Comparison of ENCODE assay signal across 8 mouse cellular contexts in genomic region chr5:125106191-125106590, GRCm38 (mm10).
A peak's percentile ranks its signal among the peaks of the same experiment; 100 is the strongest.
DNase-seq lines count a peak whose midpoint lies in the region; ATAC-seq lines count a peak whose summit lies in the region.

No protein-coding gene starts in this region.

- no peak overlapping the region for H3K4me3 ChIP-seq in midbrain, embryonic 11.5 days (ENCODE audit: low read depth, low read length)
- H3K4me3 ChIP-seq in forebrain, embryonic 12.5 days (replicated peaks) = no peak overlapping the region

- H3K27me3 ChIP-seq in splenic B cell, adult 2 months (ENCODE audit: control insufficient read depth, insufficient read depth, low read length, poor library complexity, severe bottlenecking) = no peaks in the 10 kb centered on the region
- no peaks in the 10 kb centered on the region for H3K27me3 ChIP-seq in midbrain, embryonic 11.5 days (ENCODE audit: control insufficient read depth, insufficient read depth, low read length)
- H3K27me3 ChIP-seq in forebrain, embryonic 12.5 days = no peaks in the 10 kb centered on the region; the same call in 1 of the 2 replicates

- H3K36me3 ChIP-seq in splenic B cell, adult 2 months (ENCODE audit: control insufficient read depth, insufficient read depth, low read length, poor library complexity, severe bottlenecking) = peaks cover 2% of the 10 kb centered on the region; the same call in 1 of the 2 replicates
- H3K36me3 ChIP-seq in midbrain, embryonic 11.5 days (ENCODE audit: control insufficient read depth, insufficient read depth, low read length) = peaks cover 14% of the 10 kb centered on the region
- H3K36me3 ChIP-seq in forebrain, embryonic 12.5 days (replicated peaks) = peaks cover 75% of the 10 kb centered on the region

- ATAC-seq in midbrain, embryonic 11.5 days (ENCODE audit: low FRiP score) = no peak
- ATAC-seq in forebrain, embryonic 12.5 days (ENCODE audit: low FRiP score) = no peak

- intact Hi-C loops in gastrocnemius, postnatal 36 days (cut with DNase I) = loop anchor here (2.0 to 10.0 kb wide), 6 partner anchors 71 to 259 kb away; partner anchors contain the start of gene Ncor2

- H3K4me2 ChIP-seq in midbrain, embryonic 11.5 days = no peak overlapping the region
- H3K4me2 ChIP-seq in forebrain, embryonic 12.5 days = no peak overlapping the region

- H3K4me1 ChIP-seq in midbrain, embryonic 11.5 days (ENCODE audit: control insufficient read depth, insufficient read depth, low read length) = peaks cover 19% of the 10 kb centered on the region
- H3K4me1 ChIP-seq in forebrain, embryonic 12.5 days = peaks cover 43% of the 10 kb centered on the region

- no peak overlapping the region for H3K9ac ChIP-seq in midbrain, embryonic 11.5 days (ENCODE audit: low read length)
- no peak overlapping the region for H3K9ac ChIP-seq in forebrain, embryonic 12.5 days

- DNase-seq in ovary, postnatal 36 days (ENCODE audit: low spot score) = peak; percentile 35
- DNase-seq in ovary, postnatal 10 days (ENCODE audit: low spot score) = no peak
- peak; percentile 81 for DNase-seq in adrenal gland, adult 8-10 months
- peak; percentile 35 to 53 for DNase-seq in gastrocnemius, postnatal 36 days
- DNase-seq in lung, adult 18-20 months = peak; percentile 76 to 79
- peak; percentile 64 for DNase-seq in splenic B cell, adult 2 months (ENCODE audit: low read depth, low spot score)
- no peak for DNase-seq in midbrain, embryonic 11.5 days (ENCODE audit: low spot score, missing footprints)

- H3K27ac ChIP-seq in midbrain, embryonic 11.5 days (ENCODE audit: low read depth, low read length) = no peak overlapping the region
- no peak overlapping the region for H3K27ac ChIP-seq in forebrain, embryonic 12.5 days

- 92% methylated on average over 16 of the region's 16 CpGs for WGBS in midbrain, embryonic 11.5 days
- 94% methylated on average over 16 of the region's 16 CpGs for WGBS in forebrain, embryonic 12.5 days

- H3K9me3 ChIP-seq in midbrain, embryonic 11.5 days (ENCODE audit: control insufficient read depth, low read length) = no peaks in the 10 kb centered on the region; the same call in 1 of the 2 replicates
- H3K9me3 ChIP-seq in forebrain, embryonic 12.5 days = no peaks in the 10 kb centered on the region

Comparison
In these comparisons a context has a peak if more than half of its experiments do, and no peak if none do; other contexts are left out.
1. DNase-seq: peak in ovary, postnatal 36 days (single experiment), adrenal gland, adult 8-10 months (single experiment), gastrocnemius, postnatal 36 days (2 of 2), lung, adult 18-20 months (2 of 2) and splenic B cell, adult 2 months (single experiment); none in ovary, postnatal 10 days (single experiment) and midbrain, embryonic 11.5 days (single experiment).